Mouse (Mus musculus): ENCODE results near the gene Acot7. TPM values are rescaled to one million over a fixed set of nuclear protein-coding genes. Genes with fewer than 3 reads are reported as not detected.
"Not testable (repeated sequence)": the region's sequence is repeated elsewhere in the genome, so short reads cannot be mapped to it uniquely, and the experiment has no call there.

Gene Acot7
- polyA plus RNA-seq, 1 experiment from 2014 or later, result 53.1 TPM

GRCm38 (mm10) chr4:152227749-152228527, 50.0 kb downstream of the Acot7 start:
- Histone ChIP-seq H3K4me1 (ENCODE audit: control insufficient read depth, insufficient read depth, low read length) (no peaks in the 10 kb centered on the region), H3K36me3 (ENCODE audit: control insufficient read depth, insufficient read depth, low read length) (no peaks in the 10 kb centered on the region; the same call in 1 of the 2 replicates), H3K4me2 (no peak overlapping the region), H3K27me3 (ENCODE audit: control insufficient read depth, insufficient read depth, low read length) (no peaks in the 10 kb centered on the region), H3K9me3 (replicated peaks; ENCODE audit: control insufficient read depth, low read length) (no peaks in the 10 kb centered on the region), H3K27ac (ENCODE audit: low read depth, low read length) (0 out of 2 replicates have a peak overlapping the region, but pooled peaks have one; percentile 15), H3K9ac (ENCODE audit: low read depth, low read length) (no peak overlapping the region), H3K4me3 (ENCODE audit: low read depth, low read length) (no peak overlapping the region)
- no peak for ATAC-seq (replicated peaks; ENCODE audit: insufficient number of reproducible peaks, low FRiP score, low TSS enrichment)
- WGBS (ENCODE audit: insufficient replicate concordance), result 81% methylated on average over 12 of the region's 12 CpGs

GRCm38 (mm10) chr4:152230331-152230730, 52.4 kb downstream of the Acot7 start:
- H3K27ac ChIP-seq (ENCODE audit: low read depth, low read length); ATAC-seq (replicated peaks; ENCODE audit: insufficient number of reproducible peaks, low FRiP score, low TSS enrichment); H3K4me1 ChIP-seq (ENCODE audit: control insufficient read depth, insufficient read depth, low read length); H3K27me3 ChIP-seq (ENCODE audit: control insufficient read depth, insufficient read depth, low read length); H3K9me3 ChIP-seq (replicated peaks; ENCODE audit: control insufficient read depth, low read length); H3K4me2 ChIP-seq; H3K36me3 ChIP-seq (ENCODE audit: control insufficient read depth, insufficient read depth, low read length); H3K9ac ChIP-seq (ENCODE audit: low read depth, low read length); H3K4me3 ChIP-seq (ENCODE audit: low read depth, low read length): not testable (repeated sequence)
- 34% methylated on average over 4 of the region's 4 CpGs for WGBS (ENCODE audit: insufficient replicate concordance)

GRCm38 (mm10) chr4:152231326-152231725, 53.4 kb downstream of the Acot7 start:
- H3K27me3 ChIP-seq (ENCODE audit: control insufficient read depth, insufficient read depth, low read length), result no peaks in the 10 kb centered on the region
- H3K4me2 ChIP-seq, result no peak overlapping the region
- H3K4me3 ChIP-seq (ENCODE audit: low read depth, low read length), result no peak overlapping the region
- H3K4me1 ChIP-seq (ENCODE audit: control insufficient read depth, insufficient read depth, low read length), result no peaks in the 10 kb centered on the region
- H3K9me3 ChIP-seq (replicated peaks; ENCODE audit: control insufficient read depth, low read length), result no peaks in the 10 kb centered on the region
- no peak overlapping the region for H3K9ac ChIP-seq (ENCODE audit: low read depth, low read length)
- H3K36me3 ChIP-seq (ENCODE audit: control insufficient read depth, insufficient read depth, low read length), result no peaks in the 10 kb centered on the region
- ATAC-seq (replicated peaks; ENCODE audit: insufficient number of reproducible peaks, low FRiP score, low TSS enrichment), result no peak
- WGBS (ENCODE audit: insufficient replicate concordance), result 84% methylated on average over 7 of the region's 7 CpGs
- no peak overlapping the region for H3K27ac ChIP-seq (ENCODE audit: low read depth, low read length)

- Histone ChIP-seq H3K4me1 (ENCODE audit: control insufficient read depth, insufficient read depth, low read length) (no peaks in the 10 kb centered on the region), H3K36me3 (ENCODE audit: control insufficient read depth, insufficient read depth, low read length) (no peaks in the 10 kb centered on the region), H3K9ac (ENCODE audit: low read depth, low read length) (no peak overlapping the region), H3K4me2 (no peak overlapping the region), H3K27me3 (ENCODE audit: control insufficient read depth, insufficient read depth, low read length) (no peaks in the 10 kb centered on the region), H3K9me3 (replicated peaks; ENCODE audit: control insufficient read depth, low read length) (no peaks in the 10 kb centered on the region), H3K4me3 (ENCODE audit: low read depth, low read length) (no peak overlapping the region), H3K27ac (ENCODE audit: low read depth, low read length) (no peak overlapping the region)
- ATAC-seq (replicated peaks; ENCODE audit: insufficient number of reproducible peaks, low FRiP score, low TSS enrichment), result no peak
- 82% methylated on average over 4 of the region's 4 CpGs for WGBS (ENCODE audit: insufficient replicate concordance)
Observed at GRCm38 (mm10) chr4:152232411-152232903, 54.5 kb downstream of the Acot7 start.

- H3K9ac ChIP-seq (ENCODE audit: low read depth, low read length), result no peak overlapping the region
- H3K27ac ChIP-seq (ENCODE audit: low read depth, low read length), result no peak overlapping the region
- H3K27me3 ChIP-seq (ENCODE audit: control insufficient read depth, insufficient read depth, low read length), result no peaks in the 10 kb centered on the region
- H3K9me3 ChIP-seq (replicated peaks; ENCODE audit: control insufficient read depth, low read length), result no peaks in the 10 kb centered on the region
- no peak for ATAC-seq (replicated peaks; ENCODE audit: insufficient number of reproducible peaks, low FRiP score, low TSS enrichment)
- no peak overlapping the region for H3K4me3 ChIP-seq (ENCODE audit: low read depth, low read length)
- 36% methylated on average over 4 of the region's 4 CpGs for WGBS (ENCODE audit: insufficient replicate concordance)
- no peak overlapping the region for H3K4me2 ChIP-seq
- H3K4me1 ChIP-seq (ENCODE audit: control insufficient read depth, insufficient read depth, low read length), result peaks cover 29% of the 10 kb centered on the region
- H3K36me3 ChIP-seq (ENCODE audit: control insufficient read depth, insufficient read depth, low read length), result no peaks in the 10 kb centered on the region
Observed at GRCm38 (mm10) chr4:152239974-152240373, 62.0 kb downstream of the Acot7 start.

GRCm38 (mm10) chr4:152243241-152243891, 65.4 kb downstream of the Acot7 start:
- Histone ChIP-seq H3K4me3 (ENCODE audit: low read depth, low read length) (no peak overlapping the region), H3K9me3 (replicated peaks; ENCODE audit: control insufficient read depth, low read length) (no peaks in the 10 kb centered on the region), H3K4me1 (ENCODE audit: control insufficient read depth, insufficient read depth, low read length) (peaks cover 55% of the 10 kb centered on the region), H3K9ac (ENCODE audit: low read depth, low read length) (no peak overlapping the region), H3K4me2 (no peak overlapping the region), H3K27ac (ENCODE audit: low read depth, low read length) (no peak overlapping the region), H3K36me3 (ENCODE audit: control insufficient read depth, insufficient read depth, low read length) (no peaks in the 10 kb centered on the region), H3K27me3 (ENCODE audit: control insufficient read depth, insufficient read depth, low read length) (no peaks in the 10 kb centered on the region)
- no peak for ATAC-seq (replicated peaks; ENCODE audit: insufficient number of reproducible peaks, low FRiP score, low TSS enrichment)
- WGBS (ENCODE audit: insufficient replicate concordance), result 77% methylated on average over 9 of the region's 9 CpGs

GRCm38 (mm10) chr4:152243969-152244368, 66.0 kb downstream of the Acot7 start:
- 0 out of 2 replicates have a peak overlapping the region, but pooled peaks have one; percentile 8 for H3K27ac ChIP-seq (ENCODE audit: low read depth, low read length)
- H3K4me1 ChIP-seq (ENCODE audit: control insufficient read depth, insufficient read depth, low read length), result peaks cover 49% of the 10 kb centered on the region
- H3K27me3 ChIP-seq (ENCODE audit: control insufficient read depth, insufficient read depth, low read length), result no peaks in the 10 kb centered on the region
- no peak overlapping the region for H3K4me2 ChIP-seq
- H3K36me3 ChIP-seq (ENCODE audit: control insufficient read depth, insufficient read depth, low read length), result no peaks in the 10 kb centered on the region
- H3K9me3 ChIP-seq (replicated peaks; ENCODE audit: control insufficient read depth, low read length), result no peaks in the 10 kb centered on the region
- H3K4me3 ChIP-seq (ENCODE audit: low read depth, low read length), result no peak overlapping the region
- WGBS (ENCODE audit: insufficient replicate concordance), result 87% methylated on average over 8 of the region's 8 CpGs
- no peak overlapping the region for H3K9ac ChIP-seq (ENCODE audit: low read depth, low read length)
- ATAC-seq (replicated peaks; ENCODE audit: insufficient number of reproducible peaks, low FRiP score, low TSS enrichment), result no peak

- Histone ChIP-seq H3K4me3 (ENCODE audit: low read depth, low read length) (no peak overlapping the region), H3K27me3 (ENCODE audit: control insufficient read depth, insufficient read depth, low read length) (no peaks in the 10 kb centered on the region), H3K9ac (ENCODE audit: low read depth, low read length) (0 out of 2 replicates have a peak overlapping the region, but pooled peaks have one; percentile 16), H3K4me1 (ENCODE audit: control insufficient read depth, insufficient read depth, low read length) (peaks cover 48% of the 10 kb centered on the region), H3K36me3 (ENCODE audit: control insufficient read depth, insufficient read depth, low read length) (no peaks in the 10 kb centered on the region), H3K9me3 (replicated peaks; ENCODE audit: control insufficient read depth, low read length) (no peaks in the 10 kb centered on the region), H3K4me2 (no peak overlapping the region), H3K27ac (ENCODE audit: low read depth, low read length) (peak overlapping the region; percentile 32)
- 66% methylated on average over 11 of the region's 11 CpGs for WGBS (ENCODE audit: insufficient replicate concordance)
- ATAC-seq (replicated peaks; ENCODE audit: insufficient number of reproducible peaks, low FRiP score, low TSS enrichment), result no peak
Observed at GRCm38 (mm10) chr4:152244545-152245522, 66.9 kb downstream of the Acot7 start.

Data from heart, embryonic 11.5 days (tissue).